Mouse (Mus musculus): ENCODE results near the gene Vps13c. TPM values are rescaled to one million over a fixed set of nuclear protein-coding genes. Genes with fewer than 3 reads are reported as not detected.

Gene Vps13c
- polyA plus RNA-seq, 1 experiment from 2014 or later = 4.2 TPM

DNA sequence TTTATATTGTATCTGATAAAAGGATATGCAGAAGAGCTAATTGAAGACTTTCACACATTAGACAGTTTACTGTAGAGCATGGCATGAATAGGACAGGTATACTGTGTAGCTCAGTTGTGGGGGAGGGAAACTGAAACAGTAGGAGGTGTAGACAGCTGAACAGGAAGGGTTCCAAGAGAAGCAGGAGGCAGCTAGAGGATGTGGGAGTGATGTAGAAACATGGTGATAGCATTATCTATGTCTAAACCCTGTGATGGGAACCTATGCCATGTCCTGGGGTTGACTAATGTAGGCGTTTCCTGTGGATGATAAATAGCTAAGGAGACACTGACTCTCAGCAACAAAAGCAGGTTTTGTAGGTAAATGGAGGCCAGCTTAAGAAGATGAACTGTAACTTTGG is 53.3 kb downstream of the Vps13c start:
- no peaks in the 10 kb centered on the region for H3K4me1 ChIP-seq (ENCODE audit: control insufficient read depth, insufficient read depth, low read length)
- no peaks in the 10 kb centered on the region for H3K9me3 ChIP-seq (ENCODE audit: control insufficient read depth, low read length)
- H3K27ac ChIP-seq (ENCODE audit: low read length) = no peak overlapping the region
- H3K9ac ChIP-seq (ENCODE audit: low read depth, low read length) = no peak overlapping the region
- no peak for ATAC-seq
- peaks cover 2% of the 10 kb centered on the region; the same call in 1 of the 2 replicates for H3K36me3 ChIP-seq (ENCODE audit: control insufficient read depth, insufficient read depth, low read length)
- H3K4me2 ChIP-seq (ENCODE audit: low read depth, low read length) = no peak overlapping the region
- H3K4me3 ChIP-seq (ENCODE audit: low read length) = no peak overlapping the region
- no peaks in the 10 kb centered on the region for H3K27me3 ChIP-seq (replicated peaks; ENCODE audit: control insufficient read depth, insufficient read depth, low read length)
- WGBS = 82% methylated on average over 1 of the region's 1 CpGs

DNA sequence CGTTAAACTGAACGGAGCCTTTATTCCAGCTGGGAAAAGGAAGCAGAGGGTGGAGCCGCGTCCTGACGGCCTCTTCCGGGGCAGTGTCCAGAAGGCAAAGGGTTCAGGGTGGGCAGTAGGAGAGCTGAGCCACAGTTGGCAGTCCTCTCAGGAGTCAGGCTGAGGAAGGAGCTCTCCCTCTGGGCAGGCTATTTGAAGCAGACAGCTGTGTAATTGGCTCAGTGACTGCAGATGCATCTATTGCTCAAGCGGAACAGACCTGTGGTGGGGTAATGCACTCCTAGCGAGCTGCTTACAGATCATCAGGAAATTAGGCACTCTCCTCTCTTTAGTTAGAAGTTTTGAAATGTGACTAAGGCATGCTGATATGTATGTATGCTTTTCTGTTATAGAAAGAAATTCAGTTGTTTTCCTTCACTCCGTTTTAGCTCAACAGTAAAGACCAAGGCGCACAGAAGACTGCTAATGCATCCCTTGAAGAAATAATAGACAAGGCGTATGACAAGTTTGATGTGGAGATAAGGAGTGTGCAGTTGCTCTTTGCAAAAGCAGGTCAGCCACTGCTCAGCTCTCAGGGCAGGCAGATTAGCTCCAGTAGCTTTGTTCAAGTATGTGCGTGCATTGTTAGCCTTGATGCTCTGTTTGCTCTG is 56.6 kb downstream of the Vps13c start:
- H3K4me3 ChIP-seq (ENCODE audit: low read length) = no peak overlapping the region
- H3K27me3 ChIP-seq (replicated peaks; ENCODE audit: control insufficient read depth, insufficient read depth, low read length) = no peaks in the 10 kb centered on the region
- no peaks in the 10 kb centered on the region for H3K9me3 ChIP-seq (ENCODE audit: control insufficient read depth, low read length)
- no peak for ATAC-seq
- WGBS = 86% methylated on average over 12 of the region's 12 CpGs
- H3K36me3 ChIP-seq (ENCODE audit: control insufficient read depth, insufficient read depth, low read length) = peaks cover 2% of the 10 kb centered on the region; the same call in 1 of the 2 replicates
- H3K27ac ChIP-seq (ENCODE audit: low read length) = no peak overlapping the region
- no peak overlapping the region for H3K9ac ChIP-seq (ENCODE audit: low read depth, low read length)
- H3K4me1 ChIP-seq (ENCODE audit: control insufficient read depth, insufficient read depth, low read length) = no peaks in the 10 kb centered on the region
- H3K4me2 ChIP-seq (ENCODE audit: low read depth, low read length) = no peak overlapping the region

DNA sequence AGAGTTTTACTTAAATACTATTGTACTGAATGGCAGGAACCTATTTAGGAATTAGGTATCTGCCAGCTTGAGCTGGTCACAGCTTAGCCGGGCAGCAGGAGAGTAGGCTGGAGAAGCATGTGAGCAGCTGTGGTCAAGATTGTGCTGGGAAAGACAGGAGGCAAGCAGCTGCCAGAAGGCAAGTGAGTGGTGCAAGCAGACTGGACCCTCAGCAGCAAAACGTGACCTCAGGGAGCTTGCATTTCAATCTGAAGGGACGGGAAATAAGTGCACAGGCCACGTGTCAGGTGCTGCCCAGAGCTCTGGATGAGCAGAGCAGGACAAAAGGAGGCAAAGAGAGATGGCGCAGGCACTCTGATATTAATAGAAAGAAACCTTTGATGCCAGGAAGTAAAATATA is 60.2 kb downstream of the Vps13c start:
- Histone ChIP-seq H3K27ac (ENCODE audit: low read length) (no peak overlapping the region), H3K27me3 (replicated peaks; ENCODE audit: control insufficient read depth, insufficient read depth, low read length) (no peaks in the 10 kb centered on the region), H3K4me3 (ENCODE audit: low read length) (no peak overlapping the region), H3K36me3 (ENCODE audit: control insufficient read depth, insufficient read depth, low read length) (no peaks in the 10 kb centered on the region), H3K4me1 (ENCODE audit: control insufficient read depth, insufficient read depth, low read length) (no peaks in the 10 kb centered on the region), H3K4me2 (ENCODE audit: low read depth, low read length) (no peak overlapping the region), H3K9ac (ENCODE audit: low read depth, low read length) (no peak overlapping the region), H3K9me3 (ENCODE audit: control insufficient read depth, low read length) (no peaks in the 10 kb centered on the region)
- no peak for ATAC-seq
- WGBS = 79% methylated on average over 5 of the region's 5 CpGs

DNA sequence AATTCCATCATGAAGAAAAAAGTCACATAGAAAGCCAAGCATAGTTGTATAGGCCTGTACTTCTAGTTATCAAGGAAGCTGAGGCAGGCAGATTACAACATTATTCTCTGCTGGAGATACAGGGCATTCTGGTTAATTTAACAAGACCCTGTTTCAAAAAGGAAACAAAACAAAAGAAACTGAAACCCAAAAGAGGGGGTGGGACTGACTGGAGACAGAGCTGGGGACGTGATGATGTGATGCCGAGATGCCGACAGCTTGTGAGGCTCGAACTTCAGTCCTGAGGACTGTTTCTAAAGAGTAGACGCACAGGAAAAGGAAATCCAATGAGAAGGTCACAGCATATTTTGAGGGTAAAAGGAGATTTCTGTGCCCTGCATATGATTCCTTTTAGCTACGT is 64.2 kb downstream of the Vps13c start:
- no peaks in the 10 kb centered on the region for H3K4me1 ChIP-seq (ENCODE audit: control insufficient read depth, insufficient read depth, low read length)
- no peaks in the 10 kb centered on the region for H3K9me3 ChIP-seq (ENCODE audit: control insufficient read depth, low read length)
- no peak for ATAC-seq
- no peak overlapping the region for H3K4me2 ChIP-seq (ENCODE audit: low read depth, low read length)
- 87% methylated on average over 6 of the region's 6 CpGs for WGBS
- no peak overlapping the region for H3K27ac ChIP-seq (ENCODE audit: low read length)
- H3K9ac ChIP-seq (ENCODE audit: low read depth, low read length) = no peak overlapping the region
- no peaks in the 10 kb centered on the region for H3K36me3 ChIP-seq (ENCODE audit: control insufficient read depth, insufficient read depth, low read length)
- no peaks in the 10 kb centered on the region for H3K27me3 ChIP-seq (replicated peaks; ENCODE audit: control insufficient read depth, insufficient read depth, low read length)
- no peak overlapping the region for H3K4me3 ChIP-seq (ENCODE audit: low read length)

DNA sequence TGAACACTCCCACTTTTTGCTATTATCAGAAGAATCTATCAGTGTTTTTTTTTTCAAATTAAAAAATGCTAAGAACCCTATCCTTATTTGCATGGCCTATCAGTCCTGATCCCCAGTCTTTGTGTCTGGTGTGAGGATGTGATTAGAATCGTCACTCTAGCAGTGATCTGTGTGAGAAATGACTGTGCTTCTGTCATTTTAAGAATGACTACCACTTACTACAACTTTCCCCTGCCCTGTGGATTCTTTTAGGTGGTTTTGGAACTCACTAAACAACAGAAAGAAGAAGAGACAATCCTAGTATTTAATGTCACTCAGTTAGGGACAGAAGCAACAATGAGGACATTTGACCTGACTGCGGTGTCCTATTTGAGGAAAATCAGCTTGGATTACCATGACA is 65.3 kb downstream of the Vps13c start:
- no peaks in the 10 kb centered on the region for H3K4me1 ChIP-seq (ENCODE audit: control insufficient read depth, insufficient read depth, low read length)
- WGBS = 86% methylated on average over 2 of the region's 2 CpGs
- no peak for ATAC-seq
- H3K27me3 ChIP-seq (replicated peaks; ENCODE audit: control insufficient read depth, insufficient read depth, low read length) = no peaks in the 10 kb centered on the region
- no peak overlapping the region for H3K4me3 ChIP-seq (ENCODE audit: low read length)
- no peak overlapping the region for H3K9ac ChIP-seq (ENCODE audit: low read depth, low read length)
- H3K36me3 ChIP-seq (ENCODE audit: control insufficient read depth, insufficient read depth, low read length) = 0 out of 2 replicates have a peak, but pooled peaks cover 7% of the 10 kb centered on the region
- H3K4me2 ChIP-seq (ENCODE audit: low read depth, low read length) = no peak overlapping the region
- H3K9me3 ChIP-seq (ENCODE audit: control insufficient read depth, low read length) = no peaks in the 10 kb centered on the region
- H3K27ac ChIP-seq (ENCODE audit: low read length) = no peak overlapping the region

DNA sequence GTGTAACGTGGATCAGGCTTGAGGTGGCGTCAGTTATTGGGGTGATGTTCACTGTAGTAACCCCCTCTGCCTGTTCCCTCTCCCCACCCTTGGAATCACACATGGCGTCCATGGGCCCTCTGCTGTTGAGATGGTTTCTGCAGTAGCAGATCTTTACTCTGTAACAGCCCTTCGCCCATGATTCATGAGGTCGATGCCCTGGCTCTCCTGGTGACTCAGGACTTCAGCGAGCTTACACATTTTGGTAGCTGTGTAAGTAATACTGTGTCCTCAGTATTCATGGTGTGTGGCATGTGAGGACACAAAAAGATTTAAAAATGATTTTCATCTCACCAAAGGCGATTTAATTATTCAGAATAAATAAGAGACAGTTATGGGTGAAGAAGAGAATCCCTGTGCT is 74.5 kb downstream of the Vps13c start:
- 85% methylated on average over 7 of the region's 7 CpGs for WGBS
- H3K36me3 ChIP-seq (ENCODE audit: control insufficient read depth, insufficient read depth, low read length) = peaks cover 11% of the 10 kb centered on the region; the same call in 1 of the 2 replicates
- no peak overlapping the region for H3K4me3 ChIP-seq (ENCODE audit: low read length)
- H3K9ac ChIP-seq (ENCODE audit: low read depth, low read length) = no peak overlapping the region
- H3K27ac ChIP-seq (ENCODE audit: low read length) = no peak overlapping the region
- no peaks in the 10 kb centered on the region for H3K9me3 ChIP-seq (ENCODE audit: control insufficient read depth, low read length)
- no peak overlapping the region for H3K4me2 ChIP-seq (ENCODE audit: low read depth, low read length)
- H3K27me3 ChIP-seq (replicated peaks; ENCODE audit: control insufficient read depth, insufficient read depth, low read length) = no peaks in the 10 kb centered on the region
- no peaks in the 10 kb centered on the region for H3K4me1 ChIP-seq (ENCODE audit: control insufficient read depth, insufficient read depth, low read length)
- ATAC-seq = no peak

DNA sequence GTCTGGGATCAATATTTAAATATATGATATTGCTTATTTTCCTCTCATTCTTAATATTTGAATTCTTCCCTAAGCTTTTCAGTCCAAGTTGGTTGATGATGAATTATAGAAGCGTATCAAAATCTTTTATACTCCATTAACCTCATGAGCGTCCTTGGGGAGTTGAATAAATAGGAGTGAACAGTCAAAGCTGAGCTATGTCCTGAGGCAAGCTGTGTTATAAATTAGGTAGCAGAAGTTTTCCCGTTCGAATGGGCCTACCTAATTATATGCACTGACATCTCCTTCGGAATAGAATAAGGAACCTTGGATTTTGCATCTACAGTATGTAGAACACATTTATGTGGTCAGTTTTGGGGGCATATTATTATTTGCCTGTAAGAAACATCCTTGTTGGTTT is 82.2 kb downstream of the Vps13c start:
- H3K27me3 ChIP-seq (replicated peaks; ENCODE audit: control insufficient read depth, insufficient read depth, low read length) = no peaks in the 10 kb centered on the region
- no peak overlapping the region for H3K4me3 ChIP-seq (ENCODE audit: low read length)
- H3K4me2 ChIP-seq (ENCODE audit: low read depth, low read length) = no peak overlapping the region
- WGBS = 84% methylated on average over 5 of the region's 5 CpGs
- no peak for ATAC-seq
- H3K4me1 ChIP-seq (ENCODE audit: control insufficient read depth, insufficient read depth, low read length) = no peaks in the 10 kb centered on the region
- H3K9me3 ChIP-seq (ENCODE audit: control insufficient read depth, low read length) = no peaks in the 10 kb centered on the region
- H3K36me3 ChIP-seq (ENCODE audit: control insufficient read depth, insufficient read depth, low read length) = no peaks in the 10 kb centered on the region; the same call in 1 of the 2 replicates
- no peak overlapping the region for H3K27ac ChIP-seq (ENCODE audit: low read length)
- H3K9ac ChIP-seq (ENCODE audit: low read depth, low read length) = no peak overlapping the region

DNA sequence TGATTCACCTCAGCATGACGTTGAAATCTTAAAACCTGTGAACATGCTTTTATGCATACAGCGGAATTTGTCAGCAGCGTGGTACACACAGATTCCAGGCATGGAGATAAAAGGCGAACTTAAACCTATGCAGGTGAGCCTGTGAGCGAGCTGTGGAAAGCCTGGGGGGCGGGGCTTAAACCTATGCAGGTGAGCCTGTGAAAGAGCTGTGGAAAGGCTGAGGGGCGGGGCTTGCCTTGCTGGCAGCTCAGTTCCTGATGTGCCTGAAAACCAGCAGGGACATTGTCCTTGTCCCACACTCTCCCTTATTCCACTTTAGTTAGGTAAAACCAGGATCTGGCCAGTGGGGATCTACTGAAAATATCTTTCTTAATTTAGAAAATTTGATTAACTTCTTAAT is 90.4 kb downstream of the Vps13c start:
- WGBS = 51% methylated on average over 7 of the region's 7 CpGs
- Histone ChIP-seq H3K4me1 (ENCODE audit: control insufficient read depth, insufficient read depth, low read length) (no peaks in the 10 kb centered on the region), H3K9me3 (ENCODE audit: control insufficient read depth, low read length) (no peaks in the 10 kb centered on the region), H3K4me2 (ENCODE audit: low read depth, low read length) (no peak overlapping the region), H3K4me3 (ENCODE audit: low read length) (no peak overlapping the region), H3K9ac (ENCODE audit: low read depth, low read length) (no peak overlapping the region), H3K27me3 (replicated peaks; ENCODE audit: control insufficient read depth, insufficient read depth, low read length) (no peaks in the 10 kb centered on the region), H3K27ac (ENCODE audit: low read length) (no peak overlapping the region), H3K36me3 (ENCODE audit: control insufficient read depth, insufficient read depth, low read length) (no peaks in the 10 kb centered on the region)
- ATAC-seq = peak; percentile 87

DNA sequence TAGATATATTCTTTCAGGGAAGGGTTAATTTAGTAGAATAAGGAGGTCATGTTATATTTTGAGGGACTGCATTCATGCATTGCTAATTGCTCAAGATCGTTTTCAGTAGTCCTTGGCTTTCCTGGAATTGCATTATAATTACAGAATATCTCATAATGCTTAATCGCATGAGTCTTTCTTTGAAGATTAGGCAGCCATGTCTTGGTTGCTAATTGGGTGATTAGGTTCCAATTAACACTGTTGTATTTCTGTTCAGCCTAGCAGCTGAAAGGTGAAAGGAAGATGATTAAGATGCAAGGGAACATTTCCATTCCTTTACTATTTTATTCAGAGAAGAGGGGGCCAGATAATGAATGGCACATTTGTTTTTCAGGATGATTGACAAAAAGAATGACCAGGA is 97.1 kb downstream of the Vps13c start:
- no peak overlapping the region for H3K27ac ChIP-seq (ENCODE audit: low read length)
- no peaks in the 10 kb centered on the region for H3K36me3 ChIP-seq (ENCODE audit: control insufficient read depth, insufficient read depth, low read length)
- H3K4me3 ChIP-seq (ENCODE audit: low read length) = no peak overlapping the region
- no peak for ATAC-seq
- H3K9ac ChIP-seq (ENCODE audit: low read depth, low read length) = no peak overlapping the region
- 83% methylated on average over 2 of the region's 2 CpGs for WGBS
- H3K4me2 ChIP-seq (ENCODE audit: low read depth, low read length) = no peak overlapping the region
- no peaks in the 10 kb centered on the region for H3K4me1 ChIP-seq (ENCODE audit: control insufficient read depth, insufficient read depth, low read length)
- H3K27me3 ChIP-seq (replicated peaks; ENCODE audit: control insufficient read depth, insufficient read depth, low read length) = no peaks in the 10 kb centered on the region
- no peaks in the 10 kb centered on the region for H3K9me3 ChIP-seq (ENCODE audit: control insufficient read depth, low read length)

DNA sequence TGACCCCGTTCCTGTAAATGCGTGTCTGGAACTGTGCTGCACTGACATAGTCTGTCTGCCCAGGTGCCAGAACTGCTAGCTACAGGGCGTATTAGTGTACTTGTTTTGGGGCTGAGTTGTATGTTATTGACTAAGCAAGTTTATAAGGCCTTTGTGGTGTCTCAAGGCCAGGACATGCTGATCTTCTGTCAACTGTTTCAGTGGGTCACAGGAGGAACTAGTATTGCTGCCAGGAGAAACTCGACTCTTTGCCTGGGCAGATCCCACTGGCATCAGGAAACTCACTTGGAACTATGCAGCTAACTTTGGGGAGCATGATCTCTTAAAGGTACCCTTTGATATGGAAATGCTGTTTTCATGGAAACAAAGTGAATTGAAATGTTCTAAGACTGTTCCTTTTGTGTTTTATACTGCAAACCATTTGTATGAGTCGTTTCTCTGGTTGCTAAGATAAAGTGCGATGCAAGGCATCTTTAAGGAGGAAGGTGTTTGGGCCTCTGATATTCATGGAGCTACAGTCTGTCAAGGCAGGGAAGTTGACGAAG is 115.3 kb downstream of the Vps13c start:
- no peaks in the 10 kb centered on the region for H3K27me3 ChIP-seq (replicated peaks; ENCODE audit: control insufficient read depth, insufficient read depth, low read length)
- H3K4me1 ChIP-seq (ENCODE audit: control insufficient read depth, insufficient read depth, low read length) = no peaks in the 10 kb centered on the region
- H3K4me2 ChIP-seq (ENCODE audit: low read depth, low read length) = no peak overlapping the region
- no peak overlapping the region for H3K27ac ChIP-seq (ENCODE audit: low read length)
- H3K9me3 ChIP-seq (ENCODE audit: control insufficient read depth, low read length) = no peaks in the 10 kb centered on the region
- H3K4me3 ChIP-seq (ENCODE audit: low read length) = no peak overlapping the region
- WGBS = 81% methylated on average over 7 of the region's 7 CpGs
- no peak overlapping the region for H3K9ac ChIP-seq (ENCODE audit: low read depth, low read length)
- ATAC-seq = no peak
- 0 out of 2 replicates have a peak, but pooled peaks cover 2% of the 10 kb centered on the region for H3K36me3 ChIP-seq (ENCODE audit: control insufficient read depth, insufficient read depth, low read length)
